Mouse (Mus musculus) left cerebral cortex, adult 9 months (tissue): ENCODE measurements around the gene Gpc6.

ENCODE experiments used
- DNase-seq, 2 experiments: peaks; one replicate each; pipeline ENCODE4 v3.0.0; 2022; ENCODE audit warnings: low spot score in 2 of 2

Gene Gpc6

GRCm38 (mm10) chr14:116947939-116948591, 22.9 kb downstream of the Gpc6 start:
- no peak for DNase-seq

DNA sequence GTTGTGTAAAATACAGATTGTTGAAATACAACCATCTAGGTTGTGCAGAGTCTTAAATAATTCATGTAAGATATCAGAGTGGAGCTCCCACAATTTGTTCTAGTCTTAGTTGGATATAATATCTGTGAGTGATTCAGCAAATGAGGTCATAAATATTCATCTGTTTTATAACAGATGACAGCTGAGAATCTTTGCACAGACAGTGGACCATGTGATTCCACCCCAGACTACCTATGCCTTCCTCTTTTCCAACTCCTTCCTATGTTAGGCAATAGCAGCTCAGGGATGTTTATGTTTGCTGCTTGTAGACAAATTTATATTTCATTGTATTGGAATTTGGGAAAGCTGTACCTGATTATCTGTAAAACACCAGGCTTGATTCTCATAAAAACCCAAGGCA, 32.0 kb downstream of the Gpc6 start:
- no peak for DNase-seq

DNA sequence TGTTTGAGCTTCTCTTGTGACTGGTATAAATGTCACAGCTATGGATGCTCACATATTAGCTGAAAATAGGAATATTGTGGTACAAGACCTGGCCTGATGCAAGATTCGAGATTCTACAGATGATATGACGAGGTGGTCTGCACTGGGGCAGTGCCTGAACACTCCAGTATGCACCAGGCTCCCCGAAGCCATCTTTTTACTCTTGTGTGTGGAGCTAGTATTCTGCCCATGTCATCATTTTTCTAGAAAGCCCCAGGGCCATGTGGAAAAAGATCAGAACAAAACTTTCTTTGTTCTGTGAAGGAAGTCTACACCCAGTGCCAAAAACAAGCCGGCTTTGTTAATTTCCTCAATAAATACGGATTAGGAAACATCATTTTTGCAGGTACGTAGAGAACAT, 39.7 kb downstream of the Gpc6 start:
- no peak for DNase-seq

DNA sequence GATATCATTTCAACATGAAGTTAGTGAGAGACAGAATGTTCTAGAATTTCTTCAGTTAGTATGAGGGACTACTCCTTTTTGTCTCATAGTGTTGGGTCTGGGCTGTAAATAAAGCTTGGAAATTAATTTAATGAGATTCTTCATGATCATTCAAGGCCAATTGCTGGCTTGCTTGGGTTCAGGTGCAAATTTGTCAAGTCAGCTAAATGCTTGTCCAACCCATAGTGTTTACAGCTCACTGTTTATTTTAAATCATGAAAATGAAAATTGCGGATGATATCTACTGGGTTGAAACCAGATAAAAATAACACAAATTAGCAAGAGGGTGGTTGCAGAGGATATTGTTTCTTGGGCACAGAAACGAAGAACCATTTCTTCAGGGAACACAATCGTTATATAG, 49.6 kb downstream of the Gpc6 start:
- DNase-seq: no peak

DNA sequence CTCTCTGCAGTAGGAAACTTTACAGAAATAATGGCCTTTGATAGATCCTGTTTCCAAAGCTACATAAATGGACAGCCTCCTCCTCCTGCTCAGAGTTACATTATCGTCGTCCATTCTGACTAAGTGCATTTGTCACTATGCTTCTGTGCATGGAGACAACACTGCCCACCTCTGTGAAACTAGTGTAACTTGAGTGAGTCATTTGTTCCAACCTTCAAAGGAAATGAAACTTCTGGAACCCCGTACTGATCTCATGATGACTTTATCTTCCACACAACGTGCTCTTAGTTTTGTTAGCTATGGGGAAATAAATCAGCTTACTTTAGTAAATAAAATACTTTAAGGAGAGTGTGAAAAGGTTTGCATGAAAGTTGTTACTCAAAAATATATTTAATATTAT, 50.1 kb downstream of the Gpc6 start:
- DNase-seq: no peak

- DNase-seq: no peak
Observed at GRCm38 (mm10) chr14:116977259-116977658, 52.1 kb downstream of the Gpc6 start.

GRCm38 (mm10) chr14:116979714-116980382, 54.7 kb downstream of the Gpc6 start:
- DNase-seq: no peak

DNA sequence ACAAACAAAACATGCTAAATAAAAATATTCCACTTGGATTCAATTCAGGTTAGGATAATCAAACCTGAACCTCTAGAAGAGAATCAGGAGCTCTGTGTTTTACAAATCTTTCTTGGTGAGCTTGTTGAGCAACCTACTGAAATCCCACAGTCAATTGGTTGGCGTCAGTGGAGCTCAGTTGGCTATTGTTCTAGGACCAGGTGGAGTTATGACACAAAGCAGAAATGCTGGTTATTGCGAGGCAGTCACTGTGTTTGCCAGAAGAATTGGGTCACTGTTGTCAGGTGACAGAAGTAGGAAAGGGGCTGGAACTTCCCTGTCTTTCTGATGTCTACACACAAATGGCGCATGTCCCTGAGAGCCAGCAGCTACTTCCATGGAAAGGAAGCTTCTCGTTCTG, 56.6 kb downstream of the Gpc6 start:
- DNase-seq: no peak

DNA sequence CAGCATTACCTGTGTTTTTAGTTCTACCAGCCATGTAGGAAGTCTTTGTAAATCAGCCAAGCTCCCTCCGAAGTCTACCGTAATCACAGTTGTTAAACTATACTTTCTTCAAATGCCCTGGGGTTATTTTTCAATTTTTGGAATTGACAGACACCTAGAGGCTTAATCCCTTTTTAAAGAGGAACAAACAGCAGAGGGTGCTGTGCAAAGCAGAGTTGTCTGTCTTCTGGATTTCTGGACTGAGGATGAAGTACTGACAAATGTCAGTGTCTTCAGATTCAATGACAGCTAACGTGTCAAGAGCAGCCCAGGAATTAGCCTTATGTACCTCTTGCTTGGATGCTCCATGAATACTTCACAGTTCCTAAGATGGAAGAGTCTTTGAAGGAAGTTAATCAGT, 62.2 kb downstream of the Gpc6 start:
- DNase-seq: no peak

GRCm38 (mm10) chr14:117000376-117000775, 75.3 kb downstream of the Gpc6 start:
- no peak for DNase-seq

DNA sequence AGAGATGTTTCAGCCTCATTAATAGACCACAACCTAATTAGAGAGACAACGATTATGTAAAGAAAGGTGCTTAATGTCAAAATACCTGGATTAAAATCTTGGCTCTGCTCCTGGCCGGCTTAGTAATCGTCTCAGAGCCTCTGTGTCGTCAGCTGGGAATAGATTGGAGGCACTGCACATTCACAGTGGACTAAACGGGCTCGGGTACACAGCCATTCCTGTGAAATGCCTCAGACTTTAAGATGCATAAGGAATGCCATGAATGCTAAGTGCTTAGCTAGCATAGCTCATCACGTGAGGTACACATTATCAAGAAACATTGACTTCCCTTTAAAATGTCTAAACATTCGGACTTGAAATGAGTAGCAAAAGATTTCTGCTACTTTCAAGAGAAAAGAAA, 77.2 kb downstream of the Gpc6 start:
- DNase-seq: no peak

DNA sequence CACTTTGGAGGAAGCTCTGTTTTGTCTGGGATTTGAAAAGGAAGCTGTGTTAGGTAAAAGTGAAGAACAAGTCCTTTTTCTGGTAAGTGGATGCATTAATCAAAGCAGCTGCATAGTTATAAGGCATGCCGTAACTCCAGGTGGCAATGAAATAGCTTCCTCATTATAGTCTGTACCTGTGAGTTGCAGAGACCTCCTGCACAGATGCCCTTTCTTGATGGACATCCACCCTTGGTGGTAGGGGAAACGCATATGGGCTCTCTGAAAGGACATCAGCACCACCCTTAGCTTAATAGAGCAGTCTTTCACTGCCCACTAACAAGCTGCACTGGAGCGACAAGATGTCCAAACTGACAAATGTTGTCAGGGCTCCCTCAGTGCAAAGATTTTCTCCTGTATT, 83.7 kb downstream of the Gpc6 start:
- DNase-seq: no peak

DNA sequence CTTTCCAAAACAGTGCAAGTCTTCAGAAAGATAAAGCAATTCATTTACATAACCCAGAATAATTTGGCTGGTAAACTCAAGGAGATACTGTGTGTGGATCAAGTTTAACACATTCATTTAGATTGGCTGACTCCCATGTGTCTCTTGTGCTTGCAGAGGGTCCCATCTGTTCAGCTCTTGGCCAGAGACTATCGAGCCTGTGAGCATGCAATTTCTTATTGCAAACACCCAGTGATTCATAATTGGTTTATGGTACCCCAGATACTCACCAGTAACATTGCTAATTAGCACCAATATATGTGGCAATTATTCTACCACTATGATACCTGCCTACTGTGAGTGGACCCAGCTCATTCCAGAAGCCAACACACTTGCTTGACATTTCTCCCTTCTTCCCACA, 87.9 kb downstream of the Gpc6 start:
- DNase-seq: peak in 1 of 2 experiments; percentile 5

GRCm38 (mm10) chr14:117013554-117014117, 88.5 kb downstream of the Gpc6 start:
- no peak for DNase-seq

DNA sequence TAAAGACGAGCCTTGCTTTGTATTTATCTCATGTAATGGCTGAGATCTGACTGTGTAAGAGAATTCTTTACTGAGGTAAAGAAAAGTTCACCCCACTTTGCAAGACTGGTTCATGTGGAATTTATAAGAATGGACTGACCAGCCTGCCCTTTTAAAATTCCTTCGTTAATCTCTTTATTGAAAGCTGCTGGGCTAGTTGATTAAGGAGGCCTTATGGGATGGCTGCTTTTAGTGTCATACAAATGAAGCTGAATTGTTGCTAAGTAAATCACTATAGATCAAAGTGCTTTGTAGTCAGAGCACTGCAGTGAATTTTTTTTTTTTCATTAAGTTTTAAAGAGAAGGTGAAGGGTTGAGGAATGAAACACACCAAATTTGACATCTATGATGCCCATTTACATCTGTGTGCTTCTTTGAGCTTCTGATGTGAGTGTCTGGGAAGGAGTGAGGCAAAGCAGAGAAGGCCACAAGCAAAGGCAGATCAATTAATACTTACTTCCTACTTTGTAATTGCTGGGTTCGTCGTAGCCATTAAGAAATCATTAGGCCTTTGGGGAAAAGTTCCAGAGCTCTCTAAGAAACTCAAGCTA, 90.3 kb downstream of the Gpc6 start:
- no peak for DNase-seq

DNA sequence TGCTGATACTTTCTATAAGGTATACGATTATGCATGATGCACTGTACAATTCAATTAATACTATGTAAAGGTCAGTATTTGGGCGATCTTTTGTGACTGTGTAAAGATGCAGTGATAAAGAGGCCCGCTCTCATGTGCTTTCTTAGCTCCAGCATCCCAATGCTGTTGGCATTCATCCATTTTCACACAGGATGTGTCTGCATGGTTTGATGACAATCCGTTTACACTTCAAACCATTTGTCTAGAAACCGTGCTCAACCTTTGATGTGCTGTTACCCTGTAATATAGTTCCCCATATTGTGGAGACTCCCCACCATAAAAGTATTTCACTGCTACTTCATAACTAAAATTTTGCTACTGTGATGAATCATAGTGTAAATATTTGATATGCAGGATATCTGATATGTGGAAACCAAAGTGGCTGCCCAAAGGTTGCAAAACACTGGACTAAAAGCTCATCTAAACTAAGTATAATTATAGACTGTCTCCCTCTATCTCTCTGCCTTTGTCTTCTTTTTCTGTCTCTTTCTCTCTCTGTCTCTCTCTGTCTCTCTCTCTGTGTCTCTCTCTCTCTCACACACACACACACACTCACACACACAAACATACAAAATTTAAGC, 97.2 kb downstream of the Gpc6 start:
- no peak for DNase-seq

DNA sequence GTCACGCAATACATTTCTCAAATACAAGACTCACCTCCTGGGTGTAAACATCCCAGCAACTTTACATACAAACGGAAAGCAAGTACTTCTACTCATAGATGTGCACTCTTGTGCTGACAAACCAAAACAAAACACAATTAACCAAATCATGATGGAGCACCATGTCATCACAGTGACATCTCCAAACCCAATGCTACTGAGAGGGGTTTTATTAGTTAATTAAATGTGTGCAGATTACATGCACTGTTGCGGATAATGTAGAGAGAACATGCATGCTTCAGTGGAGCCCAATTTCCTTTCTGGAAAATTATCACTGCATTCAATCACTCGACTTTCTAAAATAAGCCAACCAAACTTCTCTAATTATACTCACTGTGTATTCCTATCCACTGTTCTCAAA, 109.0 kb downstream of the Gpc6 start:
- DNase-seq: no peak

DNA sequence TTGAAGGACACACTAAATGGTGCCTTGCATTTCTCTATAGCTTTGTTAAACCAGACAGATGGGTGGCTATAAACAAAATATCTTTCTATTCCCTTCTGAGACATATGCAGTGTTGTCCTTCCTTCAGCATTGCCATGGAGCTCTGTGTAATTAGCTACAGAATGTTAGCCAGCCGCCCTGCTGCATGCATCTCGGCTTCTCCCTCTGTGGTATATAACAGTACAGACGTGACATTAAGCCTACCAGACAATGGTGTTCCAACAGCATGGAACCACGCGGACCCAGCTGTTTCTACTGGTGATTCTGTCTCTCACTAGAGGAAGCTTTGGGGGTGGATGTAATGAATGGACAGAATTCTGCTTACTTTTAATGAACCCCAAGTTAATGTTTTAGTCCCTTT, 115.9 kb downstream of the Gpc6 start:
- peak; percentile 6 to 23 for DNase-seq

- DNase-seq: no peak
Observed at GRCm38 (mm10) chr14:117048951-117049350, 123.8 kb downstream of the Gpc6 start.

DNA sequence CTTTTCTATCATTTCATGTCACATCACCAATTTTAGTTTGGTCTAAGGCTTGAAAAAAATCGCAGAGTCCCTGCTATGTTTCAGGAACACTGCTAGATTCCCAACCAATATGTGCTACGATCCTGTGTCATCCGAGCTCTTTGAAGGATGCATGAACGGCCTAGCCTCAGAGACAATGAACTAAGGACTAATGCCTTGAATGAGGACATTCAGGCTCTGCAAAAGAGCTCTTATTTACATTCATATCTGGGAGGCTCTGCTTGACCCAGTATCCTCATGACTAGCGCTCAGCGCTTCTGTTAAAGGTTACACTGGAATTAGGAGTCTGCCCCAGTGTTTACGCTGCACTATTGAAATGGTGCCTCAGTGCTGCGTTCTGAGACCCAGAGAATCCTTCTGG, 125.8 kb downstream of the Gpc6 start:
- DNase-seq: no peak

DNA sequence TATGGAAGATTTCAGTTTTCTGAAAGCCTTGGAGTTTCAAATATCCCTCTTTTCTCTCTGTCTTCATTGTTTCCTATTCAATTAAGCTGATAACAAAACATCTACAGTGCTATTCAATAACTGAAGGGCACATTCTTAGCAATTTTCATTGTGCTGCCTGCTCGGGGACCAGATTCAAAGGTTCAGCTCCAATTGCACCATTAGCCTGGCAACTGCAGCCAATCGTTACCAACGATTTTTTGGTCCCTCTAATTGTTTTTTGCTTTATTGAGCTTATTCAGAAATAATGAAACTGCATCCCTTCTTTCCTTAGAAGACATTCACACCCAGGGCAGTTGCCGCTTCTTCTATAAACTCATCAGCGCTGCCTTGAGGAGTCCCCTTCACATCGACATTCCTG, 128.2 kb downstream of the Gpc6 start:
- no peak for DNase-seq

DNA sequence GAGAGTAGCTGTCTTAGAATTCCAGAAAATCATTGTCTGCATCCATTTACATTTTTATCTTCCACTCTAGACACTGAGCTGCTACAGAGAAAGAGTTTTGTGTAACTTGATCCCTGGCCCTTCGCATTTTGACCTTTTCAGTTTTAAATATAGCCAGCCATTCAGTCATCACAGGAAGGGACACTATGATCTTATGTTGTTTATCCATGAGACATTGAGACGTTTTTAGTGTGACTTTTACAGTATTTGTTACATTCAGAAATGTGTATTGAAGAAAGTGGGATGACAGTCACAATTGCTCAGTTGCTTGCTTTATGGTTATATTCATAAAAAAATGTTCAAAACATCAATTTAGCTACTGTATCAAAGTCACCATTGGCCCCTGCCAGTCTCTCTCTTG, 130.0 kb downstream of the Gpc6 start:
- DNase-seq: no peak

DNA sequence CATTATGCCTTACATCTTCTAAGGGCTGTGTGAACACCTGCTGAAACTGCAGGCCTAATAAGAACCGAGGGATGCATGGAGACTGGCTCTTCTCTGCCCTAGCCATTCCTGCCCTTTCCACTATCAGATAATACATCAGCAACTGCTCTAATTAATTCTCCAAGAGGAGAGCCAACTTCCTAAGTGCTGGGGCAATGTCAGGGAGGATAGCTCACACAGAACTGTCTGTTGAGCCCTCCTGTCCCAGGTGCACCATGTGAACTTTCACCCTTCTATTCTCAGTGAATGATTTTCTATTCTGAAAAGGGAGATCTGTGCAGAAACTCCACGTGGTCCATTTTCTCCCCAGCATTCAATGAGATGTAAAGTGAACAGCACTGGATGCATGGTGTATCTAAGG, 136.0 kb downstream of the Gpc6 start:
- DNase-seq: no peak
